Mouse (Mus musculus): ENCODE measurements around the gene Gpc4. TPM values are rescaled to one million over a fixed set of nuclear protein-coding genes. Genes with fewer than 3 reads are reported as not detected.

Gene Gpc4
- total RNA-seq (2021) = 100 to 1,000 TPM; 124 to 131 TPM
- long read RNA-seq, experiment 1, transcript Gpc4-201 (9 exons, 2,651 nt) = major isoform, 146 of 156 reads
- long read RNA-seq, experiment 1, partial matches to known transcripts = 5 of 156 reads
- long read RNA-seq, experiment 1, other reads (novel, unspliced or antisense) = 5 of 156 reads
- long read RNA-seq, experiment 2, transcript Gpc4-201 (9 exons, 2,651 nt) = major isoform, 111 of 115 reads
- long read RNA-seq, experiment 2, partial matches to known transcripts = 1 of 115 reads
- long read RNA-seq, experiment 2, other reads (novel, unspliced or antisense) = 3 of 115 reads

- peak; percentile 72 for DNase-seq
Measured at GRCm38 (mm10) chrX:52164738-52165554, at the start of gene Gpc4. TSS of gene Gpc4 (minus strand) at chrX:52165252.

GRCm38 (mm10) chrX:52212846-52213245 lies 47.8 kb upstream of the Gpc4 start:
- DNase-seq = no peak

- DNase-seq = no peak
Measured at GRCm38 (mm10) chrX:52199836-52200235, 34.8 kb upstream of the Gpc4 start.

GRCm38 (mm10) chrX:52193311-52193968 lies 28.4 kb upstream of the Gpc4 start:
- DNase-seq = peak; percentile 4

- DNase-seq = no peak
Measured at GRCm38 (mm10) chrX:52189094-52189493, 24.0 kb upstream of the Gpc4 start.

GRCm38 (mm10) chrX:52183551-52184442 lies 18.7 kb upstream of the Gpc4 start:
- no peak for DNase-seq

GRCm38 (mm10) chrX:52181401-52181800 lies 16.3 kb upstream of the Gpc4 start:
- DNase-seq = no peak

- DNase-seq = no peak
Measured at GRCm38 (mm10) chrX:52177067-52177466, 12.0 kb upstream of the Gpc4 start.

GRCm38 (mm10) chrX:52167519-52168244 lies 2.6 kb upstream of the Gpc4 start:
- DNase-seq = no peak

GRCm38 (mm10) chrX:52165555-52165938 lies 495 bp upstream of the Gpc4 start:
- DNase-seq = no peak

- peak; percentile 35 for DNase-seq
Measured at GRCm38 (mm10) chrX:52164134-52164737, 816 bp downstream of the Gpc4 start.

GRCm38 (mm10) chrX:52163418-52164133 lies 1.5 kb downstream of the Gpc4 start:
- peak; percentile 34 for DNase-seq

GRCm38 (mm10) chrX:52162756-52163155 lies 2.3 kb downstream of the Gpc4 start:
- DNase-seq = no peak

- no peak for DNase-seq
Measured at GRCm38 (mm10) chrX:52162206-52162605, 2.8 kb downstream of the Gpc4 start.

- DNase-seq = no peak
Measured at GRCm38 (mm10) chrX:52159621-52160020, 5.4 kb downstream of the Gpc4 start.

GRCm38 (mm10) chrX:52155408-52155953 lies 9.6 kb downstream of the Gpc4 start:
- DNase-seq = no peak

GRCm38 (mm10) chrX:52154821-52155220 lies 10.2 kb downstream of the Gpc4 start:
- no peak for DNase-seq

- DNase-seq = no peak
Measured at GRCm38 (mm10) chrX:52153451-52153850, 11.6 kb downstream of the Gpc4 start.

- no peak for DNase-seq
Measured at GRCm38 (mm10) chrX:52152961-52153360, 12.1 kb downstream of the Gpc4 start.

GRCm38 (mm10) chrX:52151555-52151954 lies 13.5 kb downstream of the Gpc4 start:
- DNase-seq = no peak

Data from gastrocnemius, postnatal 10 days (tissue).